Mouse (Mus musculus): Measurements from ENCODE around the gene Gm15128. TPM values are rescaled to one million over a fixed set of nuclear protein-coding genes. Genes with fewer than 3 reads are reported as not detected.
"Not testable (repeated sequence)": the region's sequence is repeated elsewhere in the genome, so short reads cannot be mapped to it uniquely, and the experiment has no call there.

The Gm15128 gene
- not detected in 2 replicates for polyA plus RNA-seq (2014; fragmentation: Nextera tagmentation; extraction: Ambion mirVana)

GRCm38 (mm10) chrX:147765691-147766090 is at the start of gene Gm15128:
TSS of gene Gm15128 (plus strand) at chrX:147765991.
- not testable (repeated sequence) for H3K4me3 ChIP-seq (replicated peaks; ENCODE audit: low read depth, low read length)

More at GRCm38 (mm10) chrX:147765691-147766090, at the start of gene Gm15128:
- not testable (repeated sequence) for DNase-seq; H3K4me1 ChIP-seq (ENCODE audit: control insufficient read depth, insufficient read depth, low read length); H3K4me2 ChIP-seq (ENCODE audit: low read length); H3K9me3 ChIP-seq (ENCODE audit: control insufficient read depth, low read length); ATAC-seq (ENCODE audit: low FRiP score, low TSS enrichment); H3K27me3 ChIP-seq (ENCODE audit: control insufficient read depth, insufficient read depth, low read length); H3K9ac ChIP-seq (replicated peaks; ENCODE audit: low read length); H3K36me3 ChIP-seq (ENCODE audit: control insufficient read depth, insufficient read depth, low read length); H3K27ac ChIP-seq (replicated peaks; ENCODE audit: low read depth, low read length)
- WGBS = 82% methylated on average over 7 of the region's 7 CpGs

Other genes with a start within 250 kb of the Gm15128 start
- gene Lrch2, start 211.9 kb upstream of the Gm15128 start, polyA plus RNA-seq (2014; fragmentation: Nextera tagmentation; extraction: Ambion mirVana) = 25.7 and 25.8 TPM in 2 replicates
- gene Gm15080, start 227.0 kb downstream of the Gm15128 start, polyA plus RNA-seq (2014; fragmentation: Nextera tagmentation; extraction: Ambion mirVana) = not detected in 2 replicates